Mouse (Mus musculus) spleen, adult 2 months (tissue): ENCODE results near the gene C1qtnf7. TPM values are rescaled to one million over a fixed set of nuclear protein-coding genes. Genes with fewer than 3 reads are reported as not detected.
A peak's percentile ranks its signal among the peaks of the same experiment; 100 is the strongest.

ENCODE experiments used
- DNase-seq, 2 experiments: peaks; one replicate each; pipeline versions ENCODE4 v3.0.0 to v3.0.0-alpha.2; 2012 to 2021; ENCODE audit warnings: low spot score in 2 of 2, low read depth in 1 of 2
- H3K27ac ChIP-seq: fragments of 200-500 bp; 2 replicates; pipeline ENCODE4 v1.5.1; 2012; ENCODE audit warnings: low read length, inconsistent platforms; ENCODE audit not compliant: insufficient read depth
- H3K27me3 ChIP-seq: fragments of 200-500 bp; 2 replicates; pipeline ENCODE4 v1.6.1; 2012; ENCODE audit warnings: mild to moderate bottlenecking, moderate library complexity, low read length, inconsistent platforms; ENCODE audit not compliant: control insufficient read depth, insufficient read depth
- H3K36me3 ChIP-seq: fragments of 200-500 bp; 2 replicates; pipeline ENCODE4 v1.6.1; 2012; ENCODE audit warnings: mild to moderate bottlenecking, low read length, inconsistent platforms; ENCODE audit not compliant: control insufficient read depth, insufficient read depth
- H3K4me1 ChIP-seq: fragments of 200-500 bp; 2 replicates; pipeline ENCODE4 v1.6.1; 2011; ENCODE audit warnings: inconsistent platforms; ENCODE audit not compliant: control insufficient read depth, insufficient read depth, insufficient read length
- H3K4me3 ChIP-seq: fragments of 200-500 bp; 2 replicates; pipeline ENCODE4 v1.5.1; 2011; ENCODE audit warnings: mild to moderate bottlenecking, inconsistent platforms; ENCODE audit not compliant: insufficient read depth, insufficient read length; ENCODE audit errors: extremely low read depth
- CTCF ChIP-seq: fragments of 200-500 bp; IDR thresholded peaks from 2 replicates; pipeline ENCODE4 v1.5.1; 2011; ENCODE audit warnings: mild to moderate bottlenecking, inconsistent platforms; ENCODE audit not compliant: insufficient read depth, insufficient read length, insufficient replicate concordance; ENCODE audit errors: extremely low read depth
- POLR2A ChIP-seq: fragments of 200-500 bp; IDR thresholded peaks from 2 replicates; pipeline ENCODE4 v1.6.1; 2011; ENCODE audit warnings: low read depth, low read length, inconsistent platforms
- WGBS: fragments of 180-500 bp; shearing (Covaris S2); methylation state at CpG from one replicate; pipeline ENCODE4 v1.1.7; 2018; 5-methylcytosine and 5-hydroxymethylcytosine counted together
- polyA plus RNA-seq: library from polyadenylated mRNA; depleted of rRNA; stranded (reverse); fragments of >200 nt; gene quantifications from 2 replicates; pipeline ENCODE4 v1.2.3, GENCODE M21; 2012; rRNA removed

The C1qtnf7 gene
- polyA plus RNA-seq: 4.1 and 4.8 TPM in 2 replicates

DNA sequence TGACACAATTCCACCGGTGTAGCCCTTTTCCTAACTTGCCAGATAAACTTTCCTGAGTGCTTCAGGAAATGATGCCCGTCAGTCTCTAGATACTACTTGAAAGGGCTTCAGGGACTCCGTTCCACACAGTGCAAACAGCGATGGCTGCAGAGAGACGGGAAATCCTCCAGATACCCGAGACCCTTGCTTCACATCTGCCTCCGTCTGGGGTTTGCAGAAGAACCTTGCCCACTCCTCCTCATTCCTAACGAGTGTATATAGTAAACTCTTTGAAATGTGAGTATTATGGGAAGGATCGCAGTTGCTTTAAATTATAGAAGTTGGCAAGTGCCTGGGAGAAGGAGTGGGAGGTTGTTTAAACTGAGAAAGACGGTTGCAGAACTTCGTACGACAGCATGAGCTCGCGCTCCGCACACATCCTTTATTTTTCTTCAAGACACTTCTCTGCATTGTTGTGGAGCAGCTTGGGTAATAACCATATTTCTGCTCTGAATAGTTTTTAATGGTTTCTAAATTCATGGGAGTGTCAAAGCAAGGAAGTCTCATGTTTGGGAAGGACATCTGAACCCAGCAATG, at the start of gene C1qtnf7:
TSS of gene C1qtnf7 (plus strand) at position 138 of the 576 bp plus-strand sequence.
- H3K27ac ChIP-seq: no peak within 1 kb of the TSS
- 61% methylated on average over 15 of the region's 15 CpGs for WGBS
- H3K36me3 ChIP-seq: no peaks in the 10 kb centered on the region
- no peaks in the 10 kb centered on the region for H3K4me1 ChIP-seq
- DNase-seq: no peak
- TF ChIP-seq POLR2A: no peak
- no peak for TF ChIP-seq CTCF
- H3K4me3 ChIP-seq: peak within 1 kb of the TSS; percentile 39; the same call in 1 of the 2 replicates
- no peaks in the 10 kb centered on the region for H3K27me3 ChIP-seq

DNA sequence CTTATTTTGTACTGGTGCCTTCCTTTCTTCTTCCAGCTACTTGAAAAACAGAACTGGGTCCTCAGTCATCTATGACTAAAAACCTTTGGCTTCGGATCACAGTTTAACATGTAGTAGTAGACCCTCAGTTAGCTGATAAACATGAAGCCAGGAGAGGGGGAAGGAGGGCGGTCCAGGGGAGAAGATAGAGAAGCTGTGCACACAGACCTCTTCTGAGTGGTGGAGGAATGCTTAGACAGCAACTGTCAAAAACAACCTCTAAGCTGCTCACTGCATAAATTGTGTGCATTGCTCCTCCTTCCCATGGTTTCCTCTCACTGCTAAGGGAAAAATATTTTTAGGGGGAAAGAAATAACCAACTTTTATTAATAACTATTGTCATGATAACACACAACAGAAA, 48.6 kb upstream of the C1qtnf7 start:
- Histone ChIP-seq H3K4me1 (no peaks in the 10 kb centered on the region), H3K36me3 (no peaks in the 10 kb centered on the region), H3K27ac (no peak overlapping the region), H3K27me3 (no peaks in the 10 kb centered on the region), H3K4me3 (no peak overlapping the region)
- 83% methylated on average over 2 of the region's 2 CpGs for WGBS
- TF ChIP-seq POLR2A: no peak
- TF ChIP-seq CTCF: no peak
- no peak for DNase-seq

DNA sequence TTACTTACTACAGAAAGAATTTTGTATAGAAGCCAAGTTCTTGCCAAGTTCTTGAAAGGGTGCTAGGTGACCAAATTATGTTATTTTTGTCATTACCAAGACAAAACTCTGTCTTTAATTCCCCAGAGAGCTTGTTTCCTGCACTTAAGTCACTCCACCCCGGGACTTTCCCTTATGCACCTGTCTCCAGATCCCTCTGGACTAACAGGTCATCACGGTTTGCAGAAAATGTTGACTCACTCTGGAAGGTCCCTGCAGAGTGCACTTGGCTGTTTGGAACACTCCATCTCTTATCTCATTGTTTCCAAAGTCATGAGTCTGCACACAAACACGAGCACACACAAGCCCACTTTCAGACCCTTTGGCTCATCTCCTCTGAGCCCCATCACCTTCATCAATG, 48.1 kb upstream of the C1qtnf7 start:
- Histone ChIP-seq H3K4me3 (no peak overlapping the region), H3K4me1 (no peaks in the 10 kb centered on the region), H3K36me3 (no peaks in the 10 kb centered on the region), H3K27ac (no peak overlapping the region), H3K27me3 (no peaks in the 10 kb centered on the region)
- TF ChIP-seq POLR2A (no peak), CTCF (no peak)
- 51% methylated on average over 3 of the region's 3 CpGs for WGBS
- no peak for DNase-seq

DNA sequence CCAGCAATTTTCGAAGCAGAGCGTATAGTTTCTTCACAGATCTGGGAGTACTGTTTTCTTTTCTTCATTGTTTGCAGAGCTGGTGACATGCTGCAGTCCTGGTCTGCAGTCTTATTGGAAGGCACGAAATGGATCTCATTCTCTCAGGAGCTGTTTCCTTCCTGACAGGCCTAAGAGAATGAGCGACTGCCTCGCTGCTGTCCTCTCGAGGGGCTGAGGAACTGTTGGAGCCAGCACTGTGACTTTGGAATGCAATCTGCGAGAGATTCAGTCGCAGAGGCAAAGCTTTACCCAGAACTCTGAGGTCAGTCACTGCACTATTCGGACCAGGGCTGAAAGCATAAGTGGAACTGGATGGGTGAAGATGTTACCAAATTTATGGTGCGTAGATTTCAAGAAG, 46.4 kb upstream of the C1qtnf7 start:
- Histone ChIP-seq H3K27me3 (no peaks in the 10 kb centered on the region), H3K27ac (no peak overlapping the region), H3K36me3 (no peaks in the 10 kb centered on the region), H3K4me3 (no peak overlapping the region), H3K4me1 (no peaks in the 10 kb centered on the region)
- no peak for DNase-seq
- 77% methylated on average over 10 of the region's 10 CpGs for WGBS
- TF ChIP-seq POLR2A (no peak), CTCF (no peak)

DNA sequence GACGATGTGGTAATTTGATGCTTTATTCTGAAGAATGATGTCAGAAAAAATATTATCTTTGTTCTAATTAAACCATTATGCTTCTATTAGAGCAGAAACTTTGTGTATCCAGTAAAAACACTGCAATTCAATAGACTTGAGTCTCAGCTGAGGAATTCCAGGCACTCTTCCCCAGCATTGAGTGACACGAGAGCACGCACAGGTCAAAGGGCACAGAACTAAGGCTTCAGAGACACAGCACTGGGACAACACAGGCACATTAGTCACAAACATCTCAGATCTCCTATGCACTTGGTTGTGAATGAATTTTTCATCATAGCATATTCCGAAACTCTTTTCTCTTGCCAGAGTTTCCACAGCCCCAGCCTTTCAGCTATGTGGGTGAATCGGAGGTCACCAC, 37.4 kb upstream of the C1qtnf7 start:
- WGBS: 91% methylated on average over 5 of the region's 5 CpGs
- Histone ChIP-seq H3K27ac (no peak overlapping the region), H3K4me1 (no peaks in the 10 kb centered on the region), H3K27me3 (no peaks in the 10 kb centered on the region), H3K4me3 (no peak overlapping the region), H3K36me3 (no peaks in the 10 kb centered on the region)
- DNase-seq: no peak
- TF ChIP-seq CTCF: no peak
- TF ChIP-seq POLR2A: no peak

DNA sequence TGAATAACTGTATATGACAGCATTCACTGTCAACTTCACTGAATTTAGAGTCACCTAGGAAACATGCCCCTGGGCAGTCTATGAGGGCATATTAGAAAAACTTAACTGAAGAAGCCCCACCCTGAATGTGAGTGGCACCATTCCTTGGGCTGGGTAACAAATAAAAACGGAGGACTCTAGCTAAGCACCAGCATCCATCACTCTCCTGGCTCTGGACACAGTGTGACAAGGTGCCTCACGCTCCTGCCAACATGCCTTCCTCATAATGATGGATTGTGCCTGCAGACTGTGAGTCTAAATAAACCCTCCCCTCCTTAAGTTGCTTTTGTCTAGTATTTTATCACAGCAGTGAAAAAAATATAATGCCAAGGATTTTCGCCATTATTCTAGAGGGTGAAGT, 35.3 kb upstream of the C1qtnf7 start:
- Histone ChIP-seq H3K4me1 (no peaks in the 10 kb centered on the region), H3K27ac (no peak overlapping the region), H3K36me3 (no peaks in the 10 kb centered on the region), H3K27me3 (no peaks in the 10 kb centered on the region), H3K4me3 (no peak overlapping the region)
- WGBS: 71% methylated on average over 3 of the region's 3 CpGs
- TF ChIP-seq POLR2A: no peak
- no peak for TF ChIP-seq CTCF
- DNase-seq: no peak

DNA sequence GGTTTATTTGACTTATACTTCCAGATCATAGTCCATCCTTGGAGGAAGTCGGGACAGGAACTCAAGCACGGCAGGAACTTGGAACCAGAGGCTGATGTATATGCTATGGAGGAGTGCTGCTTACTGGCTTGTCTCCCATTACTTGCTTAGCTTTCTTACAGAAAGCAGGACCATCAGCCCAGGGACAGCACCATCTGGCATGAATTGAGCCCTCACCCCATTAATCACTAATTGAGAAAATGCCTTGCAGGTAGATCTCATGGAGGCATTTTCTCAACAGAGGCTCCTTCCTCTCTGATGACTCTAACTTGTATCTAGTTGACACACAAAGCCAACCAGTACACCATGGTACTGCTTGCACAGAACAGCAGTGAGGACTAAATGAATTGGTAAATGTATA, 34.6 kb upstream of the C1qtnf7 start:
- Histone ChIP-seq H3K4me3 (no peak overlapping the region), H3K36me3 (no peaks in the 10 kb centered on the region), H3K27ac (no peak overlapping the region), H3K4me1 (no peaks in the 10 kb centered on the region), H3K27me3 (no peaks in the 10 kb centered on the region)
- 83% methylated on average over 2 of the region's 2 CpGs for WGBS
- TF ChIP-seq POLR2A (no peak), CTCF (no peak)
- DNase-seq: no peak
